Mouse (Mus musculus) right cerebral cortex, postnatal 36 days (tissue): ENCODE data around the gene Spen.

Experiments used
- DNase-seq, 2 experiments: peaks; one replicate each; pipeline ENCODE4 v3.0.0; 2022; ENCODE audit warnings: low spot score in 2 of 2, mixed read lengths in 1 of 2

Spen gene

DNA sequence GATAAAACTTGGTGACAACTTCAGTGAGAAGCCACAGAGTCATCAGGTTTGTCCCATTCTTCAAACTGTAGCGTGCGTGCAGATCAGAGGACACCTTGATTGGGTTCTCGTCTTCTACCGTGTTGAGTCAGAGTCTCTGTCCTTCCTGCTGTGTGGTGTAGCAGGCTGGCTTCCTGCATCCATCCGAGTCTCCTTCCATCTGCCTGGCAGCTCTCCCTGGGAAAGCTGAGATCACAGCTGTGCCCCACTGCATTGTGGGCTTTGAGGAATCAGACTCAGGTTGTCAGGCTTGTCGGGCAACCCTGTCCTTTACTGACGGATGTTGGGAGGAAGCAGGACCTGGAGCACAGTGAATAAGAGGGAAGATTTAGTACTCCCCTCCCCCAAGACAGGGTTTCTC is 92.2 kb downstream of the Spen start:
- no peak for DNase-seq

DNA sequence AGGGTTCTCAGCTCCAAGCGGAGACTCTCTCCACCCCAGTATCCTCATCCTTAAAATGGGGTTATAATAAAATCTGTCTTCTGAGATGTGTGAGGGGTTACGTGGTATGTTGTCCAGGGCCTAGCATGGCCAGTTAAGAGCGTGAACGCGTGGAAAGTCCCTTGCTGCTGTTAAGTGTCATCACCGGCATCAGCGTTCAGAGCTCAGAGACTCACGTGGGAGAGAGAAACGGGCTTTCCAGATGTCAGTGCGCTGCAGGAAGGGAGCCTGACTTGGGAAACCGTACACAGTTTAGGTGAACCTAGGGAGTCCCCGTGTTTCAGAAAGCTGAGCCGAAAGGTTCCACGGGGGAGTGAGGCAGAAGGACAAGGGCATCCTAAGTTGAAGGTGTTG is 93.1 kb downstream of the Spen start:
- DNase-seq: no peak

DNA sequence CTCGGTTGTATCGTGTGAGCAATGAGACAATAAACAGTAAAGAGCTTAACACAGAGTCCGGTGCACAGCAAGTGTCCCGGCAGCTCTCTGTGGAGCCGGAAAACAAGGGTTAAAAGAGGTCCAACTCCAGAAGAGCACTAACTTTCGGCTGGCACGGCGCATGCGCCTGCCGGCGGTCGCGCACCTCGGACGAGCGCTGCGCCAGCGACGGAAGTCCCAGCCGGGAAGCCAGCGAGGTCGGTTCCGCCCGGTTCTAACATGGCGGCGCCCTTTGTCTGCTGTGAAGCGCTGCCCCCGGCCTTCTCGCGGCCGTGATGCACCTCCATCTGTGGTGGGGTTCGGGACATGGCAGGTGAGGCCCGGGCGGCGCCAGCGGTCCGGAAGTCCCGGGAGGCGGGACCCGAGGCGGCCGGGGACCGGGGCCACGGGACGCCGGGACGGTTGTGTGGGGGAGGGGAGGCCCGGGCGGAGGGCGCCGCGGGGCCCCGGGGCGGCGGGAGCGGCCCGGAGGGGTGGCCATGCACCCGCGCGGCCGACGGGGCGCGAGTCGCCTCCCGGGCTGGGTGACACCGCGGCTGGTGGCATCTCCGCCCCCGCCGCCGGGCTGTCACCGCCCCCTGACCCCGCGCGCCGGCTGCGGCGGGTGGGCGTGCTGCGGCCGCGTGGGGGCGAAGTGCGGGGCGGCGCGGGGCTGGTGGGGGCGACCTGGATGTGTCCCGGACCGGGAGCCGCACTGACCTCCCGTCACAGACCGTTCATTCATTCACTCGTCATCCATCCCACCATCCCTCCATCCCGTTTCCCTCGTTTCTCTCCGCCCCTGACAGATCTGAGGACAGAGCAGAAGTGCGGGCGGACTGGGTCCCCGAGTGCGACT is 93.7 kb downstream of the Spen start, which contains the start of gene Zbtb17:
Gene Zbtb17, plus strand, starts transcription at position 204 of the 877 bp plus-strand sequence.
- DNase-seq: peak; percentile 79 to 80

DNA sequence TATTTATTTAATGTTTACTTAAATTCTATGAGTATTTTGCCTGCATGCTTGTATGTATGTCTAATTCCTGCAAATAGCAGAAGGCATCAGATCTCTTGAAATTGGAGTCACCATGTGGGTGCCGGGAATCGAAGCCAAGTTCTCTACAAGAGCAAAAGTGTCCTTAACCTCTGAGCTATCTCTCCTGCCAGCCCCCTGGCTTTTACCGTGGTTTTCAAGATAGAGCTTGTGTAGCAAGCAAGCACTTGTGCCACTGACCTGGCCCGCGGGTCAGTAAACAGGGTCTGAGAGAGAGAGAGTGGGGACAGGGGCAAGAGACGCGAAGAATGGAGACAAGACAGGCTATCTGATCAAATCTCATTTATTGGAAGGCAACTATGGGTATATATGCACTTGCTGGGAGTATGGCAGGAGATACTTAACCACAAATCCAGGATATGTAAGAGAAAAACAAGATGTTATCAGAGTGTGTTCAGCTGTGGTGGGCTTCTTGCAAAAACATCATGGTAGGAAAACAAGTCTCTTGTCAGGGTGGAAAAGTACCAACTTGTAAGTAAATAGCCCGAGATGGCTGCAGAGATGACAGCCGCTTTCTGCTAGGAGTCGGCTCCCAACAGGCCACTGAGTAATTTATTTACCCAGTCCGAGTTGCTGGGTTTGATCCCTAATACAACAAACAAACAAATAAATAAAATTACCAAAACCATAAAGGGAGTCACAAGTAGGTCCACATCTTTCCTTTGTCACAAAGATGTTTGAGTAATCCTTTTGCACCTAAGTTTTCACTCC is 94.6 kb downstream of the Spen start:
- no peak for DNase-seq

DNA sequence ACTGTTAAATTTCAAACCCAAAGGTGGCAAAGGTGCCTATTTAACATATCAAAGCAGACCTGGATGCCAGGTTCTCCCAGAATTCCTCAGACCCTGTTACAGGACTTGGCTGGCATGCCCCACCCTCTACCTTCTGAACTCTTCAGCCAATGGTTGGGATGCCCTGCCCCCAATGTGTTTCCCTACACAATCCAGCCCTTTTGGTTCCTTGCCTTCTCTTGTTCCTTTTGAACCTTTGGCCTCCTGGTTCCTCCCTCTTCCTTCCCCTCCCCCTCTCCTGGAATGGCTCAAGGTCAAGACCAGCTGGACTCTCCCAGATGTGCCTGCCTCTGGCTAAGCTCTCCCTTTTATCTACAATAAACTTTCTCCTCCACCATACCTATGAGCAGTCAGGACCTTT is 97.5 kb downstream of the Spen start:
- DNase-seq: no peak

DNA sequence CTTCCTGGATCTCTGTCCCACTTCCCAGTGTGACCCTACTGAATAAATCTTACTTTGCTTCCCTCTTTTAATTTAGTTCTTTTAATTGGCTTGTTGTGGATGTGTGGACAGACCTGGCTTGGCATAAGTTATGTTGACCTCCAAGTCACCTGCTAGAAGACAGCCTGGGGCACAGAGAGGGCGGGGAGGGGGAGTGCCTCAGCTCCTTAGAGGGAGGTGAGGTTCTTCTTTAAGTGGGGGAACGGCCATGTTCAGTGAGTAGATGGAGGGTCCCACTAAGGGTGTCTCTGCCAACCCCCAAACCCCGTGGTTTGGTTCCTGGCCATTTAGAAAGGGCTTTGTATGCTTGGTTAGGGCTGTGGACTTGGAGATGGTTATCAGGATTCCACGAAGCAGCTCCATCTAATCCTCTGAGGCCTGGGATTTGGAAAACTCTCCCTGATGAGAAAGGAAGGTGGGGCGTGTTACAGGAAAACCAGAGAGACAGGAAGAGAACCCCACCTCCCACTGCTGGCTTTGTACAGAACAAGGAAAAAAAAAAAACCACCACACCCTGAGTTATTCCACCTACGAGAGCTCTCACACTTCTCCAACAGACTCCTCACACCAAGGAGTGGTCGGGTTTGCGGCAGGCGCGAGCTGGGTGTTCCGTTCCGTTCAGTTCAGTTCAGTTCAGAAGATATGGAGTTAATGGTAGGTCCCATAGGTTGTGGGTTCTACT is 99.2 kb downstream of the Spen start:
- no peak for DNase-seq

DNA sequence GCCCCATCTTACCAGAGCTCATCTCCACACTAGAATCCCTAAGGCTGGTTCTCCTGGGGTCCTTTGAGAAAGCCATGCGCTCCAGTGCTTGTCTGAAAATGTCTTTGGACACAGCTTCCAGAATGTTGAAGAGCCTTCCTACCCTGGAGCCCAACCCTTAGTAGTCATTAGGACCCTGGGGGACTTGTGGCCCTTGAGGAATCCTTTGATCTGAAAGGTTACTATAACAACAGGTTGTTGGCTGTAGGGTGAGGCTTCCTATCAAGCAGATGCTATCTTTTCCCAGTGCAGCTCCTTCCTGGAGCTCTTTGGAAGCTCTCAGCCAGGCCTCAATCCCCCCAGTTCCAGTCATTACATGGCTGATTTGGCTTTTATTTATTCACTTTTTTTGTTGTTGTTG is 102.4 kb downstream of the Spen start, which contains the start of gene Srarp:
Gene Srarp, minus strand, starts transcription at position 132 of the 400 bp plus-strand sequence.
- DNase-seq: no peak

DNA sequence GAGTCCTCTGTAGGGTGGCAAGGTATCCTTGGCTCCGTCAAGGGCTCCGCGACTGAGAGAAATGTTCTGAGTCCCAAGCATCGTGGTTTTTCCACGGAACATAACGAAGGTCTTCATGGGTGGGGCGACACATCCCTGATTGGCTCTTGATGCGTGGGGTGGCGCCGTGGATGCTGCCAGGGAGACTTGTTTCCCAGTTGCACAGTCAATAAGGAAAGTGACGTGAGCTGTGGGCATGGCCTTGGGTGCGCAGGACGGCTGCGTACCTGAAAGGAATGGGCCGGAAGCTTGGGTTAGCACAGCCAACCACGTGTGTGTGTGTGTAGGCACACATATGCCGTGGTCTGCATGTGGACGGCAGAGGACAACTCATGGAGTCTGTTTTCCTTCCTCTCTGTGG is 105.2 kb downstream of the Spen start:
- DNase-seq: no peak

DNA sequence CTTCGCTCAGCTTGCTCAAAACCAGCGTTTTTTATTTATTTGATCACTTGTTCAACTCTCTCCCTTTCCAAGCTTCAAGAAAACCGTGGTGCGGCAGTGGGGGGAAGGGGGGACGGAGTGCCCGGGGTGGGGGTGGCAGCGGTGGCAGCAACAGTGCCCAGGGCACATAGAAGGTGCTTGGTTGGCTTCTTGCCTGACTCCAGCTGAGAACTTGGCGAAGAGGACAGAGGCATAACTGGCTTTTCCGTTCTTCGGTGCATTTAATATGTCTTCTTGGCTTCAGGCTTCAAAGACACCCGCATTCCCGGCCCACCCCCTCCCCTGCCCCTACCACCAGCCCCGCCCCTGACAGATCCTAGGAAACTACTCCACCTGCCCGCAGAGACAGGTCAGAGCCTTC is 105.7 kb downstream of the Spen start:
- no peak for DNase-seq

DNA sequence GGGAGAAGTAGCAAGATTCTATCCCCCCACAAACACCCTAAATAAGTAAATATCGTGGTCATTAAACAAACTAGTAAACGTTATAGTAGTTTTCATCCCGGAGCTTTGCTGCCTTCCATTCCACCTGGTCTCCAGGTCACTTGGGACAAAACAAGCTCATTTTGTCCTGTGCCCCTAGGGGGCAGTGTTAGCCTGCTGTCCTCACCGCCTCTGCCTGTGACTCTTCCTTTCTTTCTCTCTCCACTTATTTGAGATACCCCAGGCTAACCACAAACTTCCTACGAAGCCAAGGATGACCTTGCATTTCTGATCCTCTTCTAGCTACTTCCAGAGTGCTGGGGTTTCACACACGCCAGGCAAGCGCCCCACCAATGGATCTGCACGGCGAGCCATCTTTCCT is 107.4 kb downstream of the Spen start:
- DNase-seq: peak in 1 of 2 experiments; percentile 45

DNA sequence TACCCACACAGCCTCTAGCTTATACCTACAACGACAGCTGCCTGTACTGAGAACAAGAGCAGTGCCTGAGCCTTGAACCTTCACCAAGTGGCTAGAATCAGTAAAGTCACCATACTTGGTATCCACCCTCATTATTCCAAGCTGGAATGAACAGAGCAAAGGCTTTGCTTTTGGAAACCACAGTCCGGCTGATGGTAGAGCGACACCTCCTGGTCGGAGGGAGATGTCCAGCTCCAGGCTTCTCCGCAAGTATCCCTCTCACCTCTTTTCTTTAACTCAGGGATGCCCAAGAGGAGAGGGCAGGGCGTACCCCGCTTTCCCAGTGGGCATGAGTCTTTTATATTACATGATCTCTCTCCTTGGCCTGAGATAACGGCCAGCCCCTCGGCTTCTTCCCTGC is 108.5 kb downstream of the Spen start:
- DNase-seq: no peak

DNA sequence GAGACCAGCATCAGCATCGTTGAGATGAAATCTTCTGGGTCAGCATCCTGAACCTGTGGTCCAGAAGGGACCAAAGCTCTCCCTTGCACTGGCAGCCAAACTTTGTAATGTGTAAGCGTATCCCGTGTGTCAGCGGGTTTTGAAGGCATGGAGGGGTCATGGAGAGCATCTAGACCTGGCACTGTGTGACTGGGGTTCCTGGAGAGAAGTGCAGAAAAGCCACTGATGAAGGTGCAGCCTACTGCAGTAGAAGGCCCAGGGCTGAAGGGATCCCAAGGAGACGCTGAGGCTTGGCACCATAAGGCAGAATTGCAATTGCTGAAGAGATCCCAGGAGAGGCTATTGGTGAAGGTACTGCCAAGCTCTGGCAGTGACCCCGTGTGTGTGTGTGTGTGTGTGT is 109.0 kb downstream of the Spen start:
- no peak for DNase-seq

DNA sequence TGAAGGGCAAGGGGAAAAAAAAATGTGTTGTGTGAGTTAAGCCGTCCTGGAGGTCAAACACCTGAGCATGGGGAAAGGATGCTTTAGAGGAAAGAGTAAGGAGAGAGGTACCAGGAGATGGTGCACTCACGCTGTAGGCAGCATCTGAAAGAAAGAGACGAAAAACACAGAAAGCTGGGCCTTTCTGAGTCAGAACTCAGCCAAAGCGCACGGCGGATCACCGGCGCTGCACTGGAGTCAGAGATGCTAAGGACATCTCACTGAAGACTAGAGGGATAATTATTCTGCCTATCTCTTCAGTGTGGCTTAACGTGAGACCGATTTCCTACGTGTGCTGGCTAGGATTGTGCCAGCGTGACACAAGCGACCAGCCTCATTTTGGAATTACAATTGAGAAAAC is 110.5 kb downstream of the Spen start:
- DNase-seq: no peak

DNA sequence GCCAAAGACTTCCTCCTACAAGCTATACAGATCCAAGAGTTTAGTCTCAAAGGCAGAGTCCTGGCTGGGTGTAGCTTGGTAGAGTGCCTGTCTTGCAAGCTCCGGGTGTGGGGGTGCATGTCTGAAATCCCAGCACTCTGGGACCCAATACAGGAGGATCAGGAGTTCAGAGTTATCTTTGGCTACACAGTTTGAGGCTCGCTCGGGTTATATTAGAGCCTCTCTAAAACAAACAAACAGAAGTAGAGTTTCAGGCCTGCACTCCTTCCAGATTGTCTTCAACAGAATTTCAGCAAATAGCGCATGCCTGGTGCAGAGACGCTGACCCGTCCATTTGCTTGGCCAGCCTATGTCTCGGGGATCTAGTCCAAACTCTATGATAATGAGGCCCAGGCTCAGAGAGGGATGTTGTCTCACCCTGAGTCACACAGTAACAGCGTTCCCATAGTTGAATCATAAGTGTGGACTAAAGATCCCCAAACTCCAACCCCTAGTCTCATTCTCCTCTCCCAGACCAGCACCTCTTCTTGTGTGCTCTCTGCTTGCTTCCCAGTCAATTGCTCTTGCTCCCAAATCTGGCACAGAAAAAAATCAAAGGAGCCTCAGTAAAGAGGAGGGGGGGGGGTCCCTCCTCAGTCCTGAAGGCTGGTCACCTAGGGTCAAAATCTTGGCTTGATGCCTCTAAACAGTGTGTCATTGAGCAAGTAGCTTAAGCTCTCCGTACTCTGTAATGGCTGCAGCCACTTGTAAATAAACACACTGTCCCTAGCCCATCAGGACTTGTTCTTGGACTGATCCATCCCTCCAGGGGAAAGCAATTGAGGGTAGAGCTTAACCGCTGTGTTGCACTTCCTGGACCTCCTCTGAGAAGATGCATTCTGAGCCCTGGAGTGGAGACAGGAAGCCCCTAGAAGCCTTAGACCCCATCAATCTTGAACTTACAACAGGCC is 111.3 kb downstream of the Spen start:
- no peak for DNase-seq

DNA sequence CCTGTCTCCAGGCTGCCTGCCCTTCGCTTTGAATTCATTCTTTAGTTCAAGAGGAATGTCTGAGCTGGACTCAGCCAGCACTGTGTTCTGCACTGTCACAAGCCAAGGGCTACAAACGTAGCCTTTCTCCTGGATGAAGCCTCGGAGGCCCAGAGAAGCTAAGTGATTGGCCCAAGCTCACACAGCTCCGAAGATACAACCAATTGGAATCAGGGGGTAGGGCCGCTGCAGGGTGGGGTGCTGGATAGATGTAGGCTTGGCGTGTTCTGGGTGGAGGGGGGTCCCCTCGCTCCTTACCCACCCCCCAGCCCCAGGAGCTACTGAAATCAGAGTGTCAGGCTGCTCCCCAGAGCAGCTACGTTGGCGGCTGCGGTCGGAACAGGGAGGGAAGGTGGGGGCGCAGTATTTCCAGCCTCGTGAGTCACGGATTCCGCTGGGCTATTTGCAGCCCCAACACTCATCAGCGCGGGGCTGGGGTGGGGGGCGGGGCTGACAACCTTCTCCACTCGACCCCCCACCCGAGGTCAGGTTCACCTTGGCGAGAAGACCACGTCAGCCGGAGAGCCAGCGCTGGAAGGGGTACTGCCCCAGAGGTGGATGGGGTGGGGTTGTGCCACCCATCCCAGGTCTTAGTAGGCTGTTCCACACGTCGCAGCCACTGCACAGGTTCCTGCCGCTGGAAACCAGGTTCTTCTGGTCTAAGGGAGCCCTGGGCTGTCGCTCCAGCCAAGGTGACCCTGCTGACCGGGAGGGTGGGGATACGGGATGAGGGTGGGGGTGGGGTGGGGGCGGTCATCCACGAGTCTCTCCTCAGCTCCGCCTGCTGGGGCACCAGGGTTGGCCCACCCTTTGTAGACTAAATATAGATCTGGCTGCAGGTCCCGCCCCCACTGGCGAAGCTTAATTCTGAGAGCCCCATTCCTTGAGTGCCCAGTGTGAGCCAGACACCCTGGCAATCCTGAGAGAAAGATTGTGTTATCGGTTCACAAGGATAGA is 112.6 kb downstream of the Spen start:
- peak; percentile 81 to 85 for DNase-seq

DNA sequence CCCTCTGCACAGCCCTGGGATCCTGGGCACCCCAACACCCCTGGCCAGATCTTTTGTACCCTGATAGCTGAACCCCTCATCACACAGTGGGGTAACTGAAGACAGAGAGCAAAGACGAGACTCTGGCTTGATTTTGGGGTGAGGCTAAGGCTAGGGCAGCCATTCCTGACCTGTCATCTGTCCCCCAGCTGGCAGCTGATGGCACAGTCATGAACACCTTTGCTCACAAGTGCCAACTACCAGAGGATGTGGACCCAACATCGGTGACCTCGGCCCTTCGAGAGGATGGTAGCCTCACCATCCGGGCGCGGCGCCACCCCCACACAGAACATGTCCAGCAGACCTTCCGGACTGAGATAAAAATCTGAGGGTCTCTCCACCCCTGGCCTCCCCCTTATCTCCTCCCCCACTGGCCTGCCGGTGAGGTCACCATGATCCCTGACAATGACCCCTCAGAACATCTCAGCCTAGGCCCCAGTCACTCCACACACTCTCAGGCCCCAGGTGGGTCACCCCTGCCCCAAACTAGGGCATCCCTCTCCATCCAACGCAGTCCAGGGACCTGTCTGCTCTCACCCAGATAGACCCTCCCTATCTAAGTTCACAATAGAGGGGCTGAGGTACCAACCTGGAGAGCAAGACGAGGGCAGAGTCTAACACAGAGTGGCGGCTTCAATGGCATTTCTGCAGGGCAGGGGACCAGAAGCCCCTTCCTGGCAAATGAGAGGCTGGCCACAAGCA is 114.5 kb downstream of the Spen start:
- DNase-seq: no peak

DNA sequence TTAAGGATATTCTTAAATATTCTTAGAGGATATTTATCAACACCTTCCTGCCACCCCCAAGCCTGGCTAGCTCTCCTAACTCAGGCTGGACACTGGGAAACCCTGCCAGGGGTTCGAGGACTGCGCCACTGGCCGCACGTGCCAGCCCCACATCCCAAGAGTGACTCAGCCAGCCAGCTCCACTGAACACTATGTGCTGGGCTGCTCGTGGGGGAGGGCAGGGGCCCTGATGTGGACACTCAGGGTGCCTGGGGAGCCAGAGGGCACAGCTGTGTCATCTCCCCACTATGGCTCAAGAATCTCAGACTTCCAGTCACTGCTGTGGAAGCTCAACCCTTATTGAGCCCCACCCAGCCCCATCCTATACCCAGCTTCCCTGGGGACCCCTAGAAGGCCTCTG is 115.1 kb downstream of the Spen start:
- DNase-seq: no peak

DNA sequence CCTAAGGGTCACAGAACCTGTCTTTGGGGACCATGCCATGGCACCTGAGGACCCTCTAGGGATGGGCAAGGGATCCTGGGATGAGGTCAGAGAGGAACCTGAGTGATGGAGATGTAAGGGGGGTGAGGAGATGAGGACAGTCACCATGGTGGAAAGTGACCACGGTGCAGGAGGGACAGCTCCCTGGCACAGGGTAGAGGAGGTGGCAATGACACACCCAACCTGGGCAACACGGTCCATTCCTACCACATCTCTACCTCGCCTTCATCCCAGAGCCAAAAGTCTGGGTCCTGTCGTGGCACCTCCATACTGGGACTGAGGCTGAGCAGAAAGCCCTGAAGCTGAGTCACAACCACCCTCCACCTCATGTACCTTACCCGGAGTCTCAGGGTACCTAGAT is 115.6 kb downstream of the Spen start:
- DNase-seq: no peak

DNA sequence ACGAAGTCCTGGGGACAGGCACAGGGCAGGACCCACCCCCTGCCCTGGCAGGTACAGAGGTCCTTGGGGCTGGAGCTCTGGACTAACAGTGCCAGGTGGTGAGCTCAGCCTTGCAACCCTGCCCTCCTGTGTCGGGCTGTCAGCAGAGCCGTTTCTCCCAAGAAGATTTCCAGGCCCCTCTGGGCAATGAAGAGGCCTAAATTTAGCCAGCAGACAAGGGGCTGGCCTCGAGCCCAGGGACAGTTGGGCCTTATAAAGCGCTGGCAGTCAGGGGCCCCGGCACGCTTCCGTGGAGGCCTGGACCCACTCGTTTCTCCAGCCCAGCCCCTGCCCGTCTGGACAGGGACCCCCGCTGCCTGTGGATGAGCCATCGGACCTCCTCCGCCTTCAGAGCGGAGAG is 117.0 kb downstream of the Spen start:
- DNase-seq: no peak
